Mouse (Mus musculus) central nervous system, embryonic 14 days (tissue): ENCODE results near the gene Bbox1. TPM values are rescaled to one million over a fixed set of nuclear protein-coding genes. Genes with fewer than 3 reads are reported as not detected.

Source experiments
- polyA plus RNA-seq: library from polyadenylated mRNA; depleted of rRNA; stranded (reverse); fragments of >200 nt; gene quantifications from 2 replicates; pipeline ENCODE4 v1.2.3, GENCODE M21; 2012; rRNA removed

Gene Bbox1
- 0.14 and 0.26 TPM in 2 replicates for polyA plus RNA-seq

DNA sequence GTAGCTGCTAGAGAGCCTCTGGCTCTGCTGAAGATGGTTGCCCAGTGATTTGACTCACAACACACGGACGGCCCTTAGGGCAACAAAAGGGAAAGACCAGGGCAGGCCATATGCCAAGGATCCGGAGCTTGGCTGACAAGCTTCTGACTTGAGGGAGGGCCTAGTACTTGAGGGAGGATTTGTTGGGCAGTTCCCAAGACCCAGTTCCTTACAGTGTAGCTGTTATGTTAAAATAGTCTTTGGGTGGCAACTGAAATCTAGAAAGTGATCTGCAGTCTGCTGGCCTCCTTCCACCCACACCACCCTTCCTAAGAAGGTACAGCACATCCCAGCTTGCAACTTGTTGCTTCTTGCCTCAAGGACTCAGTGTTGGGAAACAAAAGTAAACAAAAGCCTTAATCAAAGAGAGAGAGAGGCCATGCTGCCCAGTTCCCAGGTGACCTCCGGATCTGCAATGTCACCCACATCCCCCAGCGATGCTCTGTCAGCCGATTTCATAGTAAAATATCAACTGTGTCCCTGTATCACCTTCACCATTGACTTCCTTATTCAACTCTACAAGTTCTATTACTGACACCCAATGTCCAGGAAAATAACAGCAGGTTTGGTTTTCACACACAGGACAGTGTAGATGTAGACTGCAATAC, at the start of gene Bbox1:
Gene Bbox1, minus strand, starts transcription at position 52 of the 647 bp plus-strand sequence.

DNA sequence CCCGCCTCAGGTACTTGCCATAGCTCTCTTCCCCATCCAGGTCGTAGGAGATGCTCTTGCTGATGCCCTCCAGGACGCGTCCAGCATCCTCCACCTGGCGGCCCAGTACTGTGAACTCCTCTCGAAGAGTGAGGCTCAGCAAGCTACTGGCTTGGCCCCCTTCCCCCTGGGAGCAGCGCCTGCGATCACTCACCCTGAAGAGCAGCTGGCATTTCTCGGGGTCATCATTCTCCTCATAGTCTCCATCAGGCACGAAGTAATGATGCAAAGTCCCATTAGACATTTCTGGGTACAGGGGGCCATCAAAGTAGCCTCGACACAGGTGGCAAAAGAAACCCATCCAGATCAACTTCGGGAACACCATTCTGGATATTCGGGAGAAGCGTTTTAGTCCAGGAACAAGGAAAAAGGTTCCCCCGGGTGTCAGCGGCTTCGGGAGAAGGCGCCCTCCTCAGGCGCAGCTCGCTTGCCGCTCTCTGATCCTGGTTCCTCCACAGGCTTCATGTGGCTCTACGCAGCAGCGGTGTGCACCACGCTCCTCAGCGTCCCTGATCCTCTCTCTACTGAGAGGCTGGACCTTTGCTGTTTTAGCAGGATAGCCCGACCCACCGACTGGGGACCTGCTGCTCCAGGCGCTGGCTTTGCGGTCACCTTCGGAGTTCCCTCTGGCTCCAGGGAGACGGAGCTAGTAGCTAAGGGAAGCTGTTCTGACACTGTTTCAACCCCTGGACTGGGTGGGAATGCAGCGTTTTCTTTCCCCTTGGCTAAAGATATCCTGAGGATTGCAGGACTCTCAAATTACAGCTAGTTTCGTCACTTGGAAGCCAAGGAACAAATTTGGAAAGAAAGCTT, 48.3 kb upstream of the Bbox1 start, which contains the start of gene Fibin:
Gene Fibin, minus strand, starts transcription at position 752 of the 852 bp plus-strand sequence.

Other genes with a start within 250 kb of the Bbox1 start
- gene Fibin, start 48.6 kb upstream of the Bbox1 start, polyA plus RNA-seq = 3.6 and 26.3 TPM in 2 replicates